Mouse (Mus musculus) myocyte (in vitro differentiated cells): ENCODE results near the gene Mast4.

ENCODE experiments used
- CEBPB ChIP-seq: IDR thresholded peaks from 2 replicates; pipeline ENCODE4 v1.6.1; 2011; ENCODE audit warnings: mild to moderate bottlenecking, moderate library complexity; ENCODE audit not compliant: poor library complexity, insufficient read depth, severe bottlenecking
- E2F4 ChIP-seq: IDR thresholded peaks from one replicate; pipeline ENCODE4 v1.6.1; 2011; ENCODE audit warnings: mild to moderate bottlenecking, control low read depth, moderate library complexity; ENCODE audit not compliant: insufficient read depth
- MAX ChIP-seq: IDR thresholded peaks from one replicate; pipeline ENCODE4 v1.6.1; 2011; ENCODE audit warnings: low read depth, mild to moderate bottlenecking, control low read depth
- MYOD1 ChIP-seq, 3 experiments: IDR thresholded peaks; one replicate each; pipeline ENCODE4 v1.6.1; 2011; ENCODE audit warnings: control low read depth in 2 of 3, low read depth in 2 of 3, mild to moderate bottlenecking in 2 of 3, moderate library complexity in 1 of 3; ENCODE audit not compliant: insufficient read length in 2 of 3, control insufficient read depth in 1 of 3
- POLR2A ChIP-seq: IDR thresholded peaks from one replicate; pipeline ENCODE4 v1.6.1; 2011; ENCODE audit warnings: low read depth, mild to moderate bottlenecking, control low read depth, moderate library complexity; ENCODE audit not compliant: insufficient read length
- SRF ChIP-seq: IDR thresholded peaks from one replicate; pipeline ENCODE4 v1.6.1; 2011; ENCODE audit warnings: low read depth; ENCODE audit not compliant: control insufficient read depth, insufficient read length
- TCF12 ChIP-seq: IDR thresholded peaks from one replicate; pipeline ENCODE4 v1.6.1; 2011; ENCODE audit warnings: mild to moderate bottlenecking, control low read depth; ENCODE audit not compliant: poor library complexity, insufficient read depth, severe bottlenecking

GRCm38 (mm10) chr13:102936233-102936632 is 398.1 kb downstream of the Mast4 start:
- TF ChIP-seq POLR2A = no peak
- TF ChIP-seq E2F4 = no peak
- no peak for TF ChIP-seq TCF12
- TF ChIP-seq SRF = no peak
- no peak for TF ChIP-seq MAX
- TF ChIP-seq CEBPB = no peak
- TF ChIP-seq MYOD1 (IDR thresholded peaks at IDR 0.05; ENCODE audit: control insufficient read depth in 1 of 3, insufficient read length in 2 of 3, low read depth in 2 of 3) = no peak
